Mouse (Mus musculus) adrenal gland (tissue): ENCODE data around the gene Plcb3.

Source experiments
- intact Hi-C: fragments of 180-260 bp; cut with DNase I; formaldehyde crosslinking; loops from one replicate; pipeline ENCODE4 v1.15.1; 2025
- long read RNA-seq, 2 experiments: library from polyadenylated mRNA; unstranded; transcript quantifications; one replicate each; pipeline ENCODE4 v2.0.0; 2020; ENCODE audit warnings: borderline replicate concordance in 1 of 2; ENCODE audit not compliant: insufficient replicate concordance in 1 of 2

Plcb3 gene
- long read RNA-seq, experiment 1, full-length matches to known transcripts: 6 of 18 reads
- long read RNA-seq, experiment 1, partial matches to known transcripts: 7 of 18 reads
- long read RNA-seq, experiment 1, other reads (novel, unspliced or antisense): 5 of 18 reads
- long read RNA-seq, experiment 2, full-length matches to known transcripts: 4 of 20 reads
- long read RNA-seq, experiment 2, partial matches to known transcripts: 11 of 20 reads
- long read RNA-seq, experiment 2, other reads (novel, unspliced or antisense): 5 of 20 reads

DNA sequence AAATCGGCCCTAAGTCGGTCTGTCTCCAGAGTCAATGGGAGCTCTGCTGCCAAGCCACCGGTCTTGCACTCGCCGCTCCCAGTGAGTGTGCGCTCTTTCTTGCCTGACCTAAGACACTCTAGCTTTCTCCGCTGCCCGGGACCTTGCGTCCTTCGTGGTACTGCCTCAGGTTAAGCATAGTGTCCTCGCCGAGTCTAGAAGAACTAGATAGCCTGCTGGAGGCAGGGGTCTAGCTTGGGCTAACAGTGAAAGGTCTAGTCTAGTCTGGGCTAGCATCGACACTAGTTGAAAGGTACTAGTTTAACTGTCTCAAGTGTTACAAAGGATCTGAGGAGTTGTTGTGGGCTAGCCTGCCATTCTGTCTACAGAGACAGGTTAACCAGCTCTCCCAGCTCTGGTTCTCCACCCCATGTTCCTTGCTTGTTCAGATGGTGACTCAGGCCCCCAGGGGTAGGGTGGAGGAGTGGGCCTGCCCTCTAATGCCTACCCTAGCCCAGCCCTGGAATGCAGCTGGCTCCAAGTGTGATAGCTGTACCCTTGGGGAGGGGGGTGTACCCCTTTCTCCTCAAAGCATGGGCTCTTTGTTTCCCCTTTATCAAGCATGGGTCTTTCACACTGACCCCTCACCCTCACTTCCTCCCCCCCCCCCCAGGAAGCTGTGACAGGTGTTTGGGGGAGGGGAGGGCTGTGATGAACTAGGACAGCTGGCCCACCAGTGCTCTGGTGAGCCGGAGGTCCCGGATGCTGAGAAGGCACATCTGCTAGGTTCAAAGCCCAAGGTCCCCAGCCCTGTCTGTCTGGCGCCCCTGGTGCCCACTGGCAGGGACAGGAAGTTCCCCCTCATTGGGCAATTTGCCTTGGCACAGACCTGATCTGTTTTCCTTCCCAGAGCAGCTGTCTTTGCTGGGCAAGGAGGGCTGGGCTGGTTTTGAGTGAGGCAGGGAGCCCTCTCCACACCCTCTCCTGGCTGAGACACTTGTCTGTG, at the start of gene Plcb3:
Gene Plcb3, minus strand, starts transcription at position 934 of the 985 bp plus-strand sequence.
- intact Hi-C loops: loop anchor here (5.0 kb wide), 1 partner anchor 34 kb away; the partner anchor contains the start of genes Bad and Gpr137

DNA sequence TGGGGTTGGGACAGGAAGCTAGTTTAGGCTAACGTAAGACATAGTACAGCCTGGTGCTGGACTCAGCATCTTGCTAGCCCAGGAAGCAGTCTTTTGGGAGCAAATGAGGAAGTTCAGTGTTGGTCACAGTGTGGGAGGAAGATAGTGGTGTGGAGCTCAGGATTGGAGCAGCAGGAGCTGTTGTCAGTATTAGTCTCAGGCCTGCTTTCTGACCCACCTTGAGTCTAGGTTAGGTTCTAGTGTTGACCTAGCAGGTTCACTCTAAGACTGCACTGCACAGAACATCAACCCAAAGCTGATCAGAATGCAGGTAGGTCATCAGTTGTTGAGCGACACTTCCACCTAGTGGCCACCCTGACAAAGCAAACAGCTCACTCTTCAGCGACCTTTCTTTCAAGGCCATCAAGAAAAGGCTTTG, 44.0 kb upstream of the Plcb3 start:
- intact Hi-C loops: no loop called here

DNA sequence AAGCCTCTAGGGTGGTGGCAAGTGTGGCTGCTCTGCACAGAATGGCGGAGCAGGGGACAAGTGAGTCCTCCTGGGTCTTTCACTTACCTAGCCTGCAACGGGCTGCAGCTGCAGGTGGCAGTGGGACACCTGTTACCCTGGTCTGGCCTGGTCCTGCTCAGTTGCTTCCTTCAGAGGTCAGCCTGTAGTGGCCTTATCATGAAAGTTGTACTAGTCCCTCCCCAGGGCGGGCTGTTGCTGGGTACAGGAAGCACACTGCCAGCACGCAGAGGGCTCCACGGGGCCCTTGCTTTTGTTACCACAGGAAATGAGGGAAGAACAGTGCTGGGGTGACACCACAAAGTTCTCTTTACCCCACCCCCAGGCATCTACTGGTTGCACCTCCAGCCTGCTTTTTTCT, 42.9 kb upstream of the Plcb3 start, which contains the start of gene Fermt3:
Gene Fermt3, minus strand, starts transcription at position 279 of the 400 bp plus-strand sequence.
- intact Hi-C loops: no loop called here

DNA sequence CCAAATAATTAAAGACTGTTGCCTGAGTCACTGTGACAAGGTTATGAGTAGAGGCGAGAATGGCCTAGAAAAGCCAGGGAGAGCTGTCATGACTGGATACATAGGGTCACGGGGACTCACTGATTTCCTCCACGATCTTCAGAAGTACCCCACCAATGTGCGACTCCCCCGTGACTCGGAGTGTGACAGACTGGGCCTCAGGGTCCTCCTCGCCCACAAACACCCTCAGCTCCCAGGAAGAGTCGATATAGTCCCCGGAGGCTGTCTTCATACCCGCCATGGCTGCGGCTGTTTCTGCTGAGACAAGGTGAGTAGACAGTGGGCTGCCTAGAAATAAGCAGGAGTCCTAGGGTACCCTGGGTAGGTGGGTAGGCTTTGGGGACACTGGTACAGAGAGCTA, 42.3 kb upstream of the Plcb3 start:
- intact Hi-C loops: no loop called here

DNA sequence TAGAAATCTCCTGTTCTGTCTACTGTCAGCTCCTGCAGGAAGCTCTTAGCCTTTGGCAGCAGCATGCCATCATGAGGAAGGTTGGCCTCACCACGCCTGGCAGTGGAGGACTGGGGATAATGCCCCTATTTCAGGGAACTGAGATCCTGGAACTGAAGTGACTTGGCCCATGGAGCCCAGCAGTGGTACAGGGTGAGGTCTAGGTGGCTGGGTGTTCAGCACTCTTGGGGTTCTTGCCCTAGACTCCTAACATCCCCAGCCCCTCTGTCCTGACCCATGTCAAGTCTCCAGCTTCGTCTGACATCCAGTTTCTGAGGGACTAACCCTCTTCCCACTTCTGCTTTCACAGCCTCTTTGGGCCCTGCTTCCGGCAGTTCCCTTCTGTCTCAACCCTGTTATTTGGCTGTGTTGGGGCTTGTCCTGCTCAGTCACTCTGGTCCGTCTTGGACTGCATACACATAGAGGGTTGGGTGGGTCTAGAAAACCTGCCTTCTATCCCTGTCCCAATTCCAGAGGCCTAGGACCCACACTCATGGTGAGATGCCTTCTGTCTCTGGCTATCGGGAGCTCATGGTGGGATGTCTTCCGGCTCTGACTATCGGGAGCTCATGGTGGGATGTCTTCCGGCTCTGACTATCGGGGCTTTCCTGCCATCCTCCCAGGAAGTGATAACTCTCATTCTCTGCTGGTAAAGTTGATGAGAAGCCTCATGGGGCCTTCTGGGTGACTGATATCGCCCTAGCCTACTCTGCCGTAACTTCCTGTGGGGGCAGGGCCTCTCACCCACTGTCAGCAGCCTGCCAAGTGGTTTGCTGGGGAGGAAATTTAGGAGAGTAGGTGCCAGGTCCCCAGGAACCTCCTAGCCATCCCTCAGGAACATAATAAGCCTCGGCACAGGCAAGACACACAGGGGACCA, 41.5 kb upstream of the Plcb3 start:
- intact Hi-C loops: no loop called here

DNA sequence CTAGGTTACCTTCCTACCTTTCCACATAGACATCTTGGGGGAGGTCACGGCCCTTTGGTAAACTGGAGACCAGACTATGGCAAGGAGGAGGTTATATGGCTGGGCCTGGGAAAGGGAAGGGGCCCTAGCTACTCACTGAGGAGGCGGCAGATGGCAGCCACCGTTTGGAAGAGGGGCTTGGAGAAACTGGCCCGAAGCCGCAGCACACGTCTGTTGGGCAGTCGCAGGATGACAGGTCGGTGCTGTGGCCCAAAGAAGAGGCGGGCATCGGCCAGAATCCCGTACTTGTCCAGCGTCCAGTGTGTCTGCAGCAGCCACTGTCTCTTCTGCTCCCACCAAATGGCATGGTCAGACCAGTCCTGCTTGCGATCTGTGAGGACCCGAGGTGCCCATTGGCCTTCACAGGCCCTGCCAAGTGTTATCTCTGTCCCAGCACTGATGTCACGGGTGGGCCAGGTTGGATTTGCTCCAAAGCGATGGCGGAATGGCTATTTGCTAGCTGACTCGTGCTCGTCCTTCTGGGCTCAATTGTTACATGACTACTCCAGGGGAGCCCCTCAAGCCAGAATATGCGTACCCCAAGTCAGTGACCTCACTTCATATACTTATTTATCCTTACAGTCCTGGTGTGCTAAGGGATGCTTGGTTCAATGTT, 38.3 kb upstream of the Plcb3 start:
- intact Hi-C loops: no loop called here

DNA sequence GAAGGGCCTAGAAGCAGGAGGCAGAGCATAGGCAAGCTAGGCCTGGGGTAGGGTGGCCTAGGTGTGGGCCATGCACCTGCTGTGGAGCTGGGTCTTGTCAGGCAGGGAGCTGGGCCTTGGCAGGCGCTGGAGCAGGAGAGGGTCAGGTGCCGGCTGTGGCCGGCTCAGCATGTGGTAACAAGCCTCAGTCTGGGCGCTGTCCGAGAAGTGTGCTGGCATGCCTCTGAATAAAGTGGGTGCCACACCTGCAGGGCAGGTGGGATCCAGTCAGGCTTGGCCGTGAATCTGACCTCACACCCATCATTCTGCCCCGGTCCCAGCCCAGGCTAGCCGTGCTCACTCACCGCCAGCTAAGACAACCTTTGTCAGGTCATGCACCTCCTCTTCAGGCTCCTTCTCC, 37.7 kb upstream of the Plcb3 start:
- intact Hi-C loops: loop anchor here (2.0 kb wide), 1 partner anchor 85 kb away; no protein-coding TSS in a partner anchor

DNA sequence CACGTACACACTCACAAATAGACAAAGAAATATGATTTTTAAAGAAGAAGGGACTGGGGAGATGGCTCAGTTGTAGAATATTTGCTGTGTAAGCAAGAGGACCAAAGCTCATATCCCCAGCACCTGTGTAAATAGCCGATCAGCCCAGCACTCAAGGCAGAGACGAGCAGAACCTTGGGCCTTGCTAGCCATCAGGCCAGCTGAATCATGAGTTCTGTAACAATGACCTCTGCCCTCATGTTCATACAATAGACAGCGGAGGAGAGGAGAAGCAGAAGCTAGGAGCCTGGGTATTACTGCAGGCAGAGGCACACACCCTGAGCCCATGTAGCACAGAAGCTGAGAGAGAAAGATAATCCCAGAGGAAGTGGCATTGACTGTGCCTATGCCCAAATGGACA, 36.2 kb upstream of the Plcb3 start:
- intact Hi-C loops: loop anchor here (2.0 kb wide), 1 partner anchor 84 kb away; no protein-coding TSS in a partner anchor

DNA sequence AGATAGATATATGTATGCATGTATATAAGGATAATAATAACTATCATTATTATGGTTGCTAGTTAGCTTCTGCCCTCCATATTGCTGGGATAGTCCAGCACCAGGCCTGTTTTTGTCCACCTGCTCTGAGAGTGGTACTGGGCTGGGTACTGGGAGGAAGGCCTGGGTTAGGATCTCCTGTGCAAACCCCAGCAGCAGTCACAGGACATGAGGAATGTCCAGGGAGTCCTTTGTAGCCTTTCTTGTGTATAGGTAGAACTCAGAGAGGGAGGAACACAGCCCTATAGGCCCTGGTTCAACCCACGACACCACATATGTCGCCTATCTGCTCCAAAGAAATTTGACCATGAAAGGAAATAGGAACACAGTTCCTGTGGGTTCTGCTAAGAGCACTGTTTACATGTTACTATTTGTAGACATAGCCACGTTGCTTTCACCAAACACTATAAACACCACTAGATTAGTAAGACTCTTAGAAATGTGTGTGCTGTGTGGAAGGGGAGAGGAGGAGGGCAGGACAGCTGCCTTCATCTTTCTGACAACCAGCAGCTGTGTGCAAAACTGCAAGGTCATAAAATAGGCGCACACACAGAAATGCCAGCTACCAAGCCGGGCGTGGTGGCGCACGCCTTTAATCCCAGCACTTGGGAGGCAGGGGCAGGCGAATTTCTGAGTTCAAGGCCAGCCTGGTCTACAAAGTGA, 30.8 kb upstream of the Plcb3 start:
- intact Hi-C loops: no loop called here

DNA sequence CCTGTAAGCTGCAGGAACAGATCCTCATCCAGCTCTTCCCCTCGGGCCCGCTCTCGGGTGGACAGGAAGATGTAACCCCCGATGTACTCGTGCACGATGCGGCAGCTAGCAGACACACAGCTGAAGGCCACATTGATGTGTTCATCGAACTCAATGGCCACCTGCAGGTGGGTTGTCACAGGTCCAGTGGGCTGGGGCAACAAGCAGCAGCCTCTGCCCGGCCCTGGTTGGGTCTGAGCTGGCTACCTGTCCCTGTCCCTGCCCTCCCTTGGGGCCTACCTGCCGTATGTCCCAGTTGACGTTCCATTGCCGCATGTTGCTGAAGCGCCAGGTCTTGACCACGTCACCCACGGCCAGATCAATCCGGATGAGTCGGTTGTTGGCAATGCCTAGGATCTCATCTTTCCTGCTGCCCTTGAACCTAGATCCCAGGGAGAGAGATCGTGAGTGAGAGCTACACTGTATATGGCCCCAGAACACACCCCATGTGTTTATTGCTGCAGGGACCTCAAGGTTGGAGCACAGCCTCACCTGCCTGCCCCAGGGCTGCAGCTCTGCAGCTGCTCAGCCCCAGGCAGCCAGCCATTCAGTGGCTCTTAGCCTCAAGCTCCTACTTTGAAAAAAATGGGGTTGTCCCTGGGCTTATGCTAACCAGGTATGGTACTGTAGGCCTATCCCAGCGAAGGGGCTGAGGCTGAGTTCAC, 23.2 kb upstream of the Plcb3 start:
- intact Hi-C loops: loop anchor here (5.0 kb wide), 1 partner anchor 38 kb away; the partner anchor contains the start of gene Stip1

DNA sequence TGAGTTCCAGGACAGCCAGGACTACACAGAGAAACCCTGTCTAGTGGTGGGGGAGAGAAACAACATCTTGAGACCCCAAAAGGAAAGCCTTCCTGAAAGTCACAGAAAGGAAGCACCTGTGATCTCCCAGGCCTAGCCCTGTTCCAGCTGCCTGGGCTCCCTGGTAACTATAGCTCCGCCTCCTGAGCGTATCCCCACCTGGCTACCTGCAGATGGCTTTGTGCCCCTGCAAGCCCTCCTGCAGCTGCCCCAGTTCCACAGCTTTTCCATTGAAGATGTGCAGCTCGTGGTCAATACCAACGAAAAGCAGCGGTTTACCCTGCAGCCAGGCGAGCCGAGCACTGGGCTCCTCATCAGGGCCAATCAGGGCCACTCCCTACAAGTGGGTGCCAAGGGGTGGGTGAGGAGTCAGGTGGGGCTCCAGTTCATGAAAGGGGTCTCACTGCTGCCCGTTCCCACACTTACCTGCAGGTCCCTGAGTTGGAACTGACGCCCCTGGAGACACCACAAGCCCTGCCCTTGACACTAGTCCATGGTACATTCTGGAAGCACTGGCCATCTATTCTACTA, 21.5 kb upstream of the Plcb3 start:
- intact Hi-C loops: loop anchor here (5.0 kb wide), 1 partner anchor 39 kb away; the partner anchor contains the start of gene Stip1

DNA sequence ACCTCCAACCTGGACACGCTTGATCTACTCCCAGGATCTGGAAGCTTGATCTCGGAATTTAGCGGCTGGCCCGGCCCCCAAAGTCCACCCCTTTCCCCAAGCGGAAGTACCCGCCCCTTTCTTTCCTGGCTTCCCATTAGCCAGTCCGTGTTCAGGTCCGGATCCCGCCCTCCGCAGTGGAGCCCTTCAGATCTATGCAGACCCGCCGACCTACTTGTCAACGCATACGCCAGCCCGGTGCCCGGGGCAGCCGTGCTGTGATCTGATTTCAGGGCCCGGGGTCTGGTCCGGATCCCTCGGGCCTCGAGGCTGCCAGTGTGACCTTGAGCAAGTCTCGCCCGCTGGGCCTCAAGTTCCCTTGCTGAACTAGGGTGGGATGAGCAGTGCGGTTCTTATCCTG, 19.7 kb upstream of the Plcb3 start, which contains the start of the genes Nudt22 and Trpt1:
Gene Nudt22, minus strand, starts transcription at position 112 of the 400 bp plus-strand sequence.
Gene Trpt1, plus strand, starts transcription at position 126 of the 400 bp plus-strand sequence.
- intact Hi-C loops: loop anchor here (5.0 kb wide), 1 partner anchor 41 kb away; the partner anchor contains the start of gene Stip1

DNA sequence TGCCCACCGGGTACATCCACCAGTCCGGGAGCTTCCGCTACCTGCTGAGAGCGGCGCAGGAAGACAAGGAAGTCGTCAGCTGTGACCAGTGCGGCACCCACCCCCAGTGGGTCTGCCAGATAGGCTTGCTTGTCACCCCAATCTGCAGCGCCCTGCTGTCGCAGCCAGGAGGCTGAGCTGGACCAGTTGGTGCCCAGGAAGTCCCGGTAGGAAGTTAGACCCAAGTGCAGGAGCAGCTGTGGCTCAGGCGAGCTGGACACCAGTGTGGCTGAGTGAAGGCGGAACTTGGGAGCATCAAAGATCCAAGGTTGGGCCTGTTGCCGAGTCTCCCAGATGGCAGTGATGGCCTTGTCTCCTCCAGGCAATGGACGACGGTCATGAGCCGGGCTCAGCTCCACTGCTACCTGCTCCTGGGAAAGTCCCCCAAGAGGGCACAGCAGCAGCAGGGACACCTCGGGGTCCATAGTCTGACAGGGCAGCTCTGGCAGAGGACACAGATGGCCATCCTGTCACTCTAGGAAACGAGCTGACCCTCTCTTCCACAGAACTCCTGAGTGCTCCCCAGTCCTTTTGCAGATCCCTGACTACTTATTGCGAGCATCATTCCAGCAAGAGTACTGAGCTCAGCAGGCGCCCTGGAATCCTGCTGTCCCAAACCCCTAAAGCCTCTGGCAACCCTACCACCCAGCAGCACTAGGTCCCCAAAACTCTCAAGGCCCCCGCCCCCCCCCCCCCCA, 19.2 kb upstream of the Plcb3 start:
- intact Hi-C loops: loop anchor here (5.0 kb wide), 1 partner anchor 42 kb away; the partner anchor contains the start of gene Stip1

DNA sequence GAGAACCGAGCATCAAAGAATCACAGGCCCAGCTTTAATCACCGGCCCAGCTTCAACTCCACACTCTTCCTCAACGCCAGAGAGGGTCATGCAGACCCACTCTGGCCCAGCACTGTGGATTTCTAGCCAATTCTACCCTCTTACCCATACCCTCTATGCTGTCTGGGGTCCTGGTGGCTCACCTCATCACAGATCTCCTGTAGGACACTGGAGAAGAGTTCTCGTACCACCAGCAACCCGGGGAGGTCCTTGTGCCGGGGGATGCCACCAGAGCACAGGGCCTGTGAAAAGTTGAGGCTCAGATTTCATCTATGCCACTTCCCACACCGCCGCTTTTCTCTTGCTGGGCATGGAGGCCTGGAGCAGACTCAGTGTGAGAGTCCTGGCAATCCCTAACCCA, 18.2 kb upstream of the Plcb3 start:
- intact Hi-C loops: no loop called here

DNA sequence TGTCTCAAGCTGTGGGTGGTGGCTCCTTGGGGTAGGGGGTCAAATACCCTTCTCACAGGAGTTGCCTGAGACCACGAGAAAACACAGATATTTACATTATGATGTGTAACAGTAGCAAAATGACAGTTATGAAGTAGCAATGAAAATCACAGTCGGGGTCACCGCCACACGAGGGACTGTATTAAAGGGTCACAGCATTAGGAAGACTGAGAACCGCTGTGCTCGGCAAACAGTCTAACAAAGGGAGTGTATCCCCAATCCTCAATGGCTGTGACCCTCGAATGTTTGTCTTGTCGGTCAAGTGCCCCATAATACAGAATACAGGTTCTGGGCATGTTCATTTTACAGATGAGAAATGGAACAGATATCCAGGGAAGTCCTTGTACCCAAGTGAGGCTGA, 17.7 kb upstream of the Plcb3 start:
- intact Hi-C loops: no loop called here

DNA sequence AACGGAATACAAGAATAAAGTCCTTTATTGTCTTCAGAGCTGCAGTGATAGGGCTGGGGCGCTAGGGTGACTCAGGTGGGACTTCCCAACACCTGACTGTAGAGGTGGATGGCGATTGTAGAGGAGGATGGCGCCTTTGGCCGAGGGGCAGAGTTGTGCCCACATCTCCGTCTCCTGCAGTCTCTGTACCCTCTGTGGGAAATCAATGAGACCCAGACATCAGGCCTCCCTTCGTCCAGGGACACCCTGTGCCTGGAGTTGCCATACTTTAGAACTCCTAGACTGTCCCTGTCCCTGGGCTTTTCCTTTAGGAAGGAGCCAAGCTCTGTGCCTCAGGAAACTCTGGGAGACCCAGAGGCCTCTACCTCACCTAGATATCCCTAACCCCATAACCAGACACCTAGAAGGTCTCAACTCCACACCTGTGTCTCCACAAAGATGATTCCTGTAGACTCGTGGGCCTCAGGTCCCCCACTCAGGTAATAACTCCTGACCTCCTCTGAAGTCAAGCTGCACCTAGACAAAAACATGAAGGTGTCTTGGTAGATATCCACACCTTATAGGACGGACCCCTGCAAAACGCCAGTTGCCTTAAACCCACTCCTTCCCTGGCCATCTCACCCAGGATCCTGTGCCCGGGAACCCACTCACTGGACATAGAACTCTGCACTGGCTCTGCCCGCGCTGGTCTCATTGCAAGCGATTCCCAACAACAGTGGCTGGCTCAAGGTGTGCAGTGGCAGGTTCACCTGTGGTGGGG, 16.9 kb upstream of the Plcb3 start:
- intact Hi-C loops: no loop called here
